Mouse (Mus musculus) megakaryocyte, embryonic 14.5 days (primary cell): ENCODE results near the gene Map2k5.

Source experiments
- FLI1 ChIP-seq: IDR thresholded peaks from 2 replicates; pipeline ENCODE4 v1.6.1; 2012; ENCODE audit warnings: low read length, inconsistent platforms, mixed read lengths
- GATA1 ChIP-seq: IDR thresholded peaks from 3 replicates; pipeline ENCODE4 v1.6.1; 2012; ENCODE audit warnings: mixed read lengths, low read length, inconsistent platforms, borderline replicate concordance

GRCm38 (mm10) chr9:63131957-63132602, 245.6 kb downstream of the Map2k5 start:
- no peak for TF ChIP-seq FLI1
- no peak for TF ChIP-seq GATA1
